Mouse (Mus musculus) stomach, postnatal 0 days (tissue): Measurements from ENCODE around the gene Phip. TPM values are rescaled to one million over a fixed set of nuclear protein-coding genes. Genes with fewer than 3 reads are reported as not detected.

Experiments used
- ATAC-seq: fragments of 200-750 bp; cut with Nextera tagmentation; 2 replicates; pipeline ENCODE4 v1.8.0; 2017; ENCODE audit not compliant: low FRiP score, low TSS enrichment
- DNase-seq: peaks from one replicate; pipeline ENCODE4 v3.0.0-alpha.2; 2016; ENCODE audit warnings: low spot score
- H3K27ac ChIP-seq: fragments of 300-500 bp; sonication (generic); replicated peaks from 2 replicates; pipeline ENCODE4 v1.5.1; 2014; ENCODE audit warnings: mild to moderate bottlenecking, control low read depth
- H3K27me3 ChIP-seq: fragments of 300-500 bp; sonication (generic); 2 replicates; pipeline ENCODE4 v1.6.1; 2014; ENCODE audit warnings: low read length; ENCODE audit not compliant: control insufficient read depth, insufficient read depth
- H3K36me3 ChIP-seq: fragments of 300-500 bp; sonication (generic); 2 replicates; pipeline ENCODE4 v1.6.1; 2014; ENCODE audit warnings: low read length, mixed read lengths; ENCODE audit not compliant: control insufficient read depth, insufficient read depth
- H3K4me1 ChIP-seq: fragments of 300-500 bp; sonication (generic); replicated peaks from 2 replicates; pipeline ENCODE4 v1.6.1; 2014; ENCODE audit warnings: antibody characterized with exemption; ENCODE audit not compliant: control insufficient read depth, insufficient read depth
- H3K4me2 ChIP-seq: fragments of 300-500 bp; sonication (generic); replicated peaks from 2 replicates; pipeline ENCODE4 v1.6.1; 2014; ENCODE audit warnings: low read depth, mild to moderate bottlenecking, control low read depth, moderate library complexity
- H3K4me3 ChIP-seq: fragments of 300-500 bp; sonication (generic); 2 replicates; pipeline ENCODE4 v1.5.1; 2014; ENCODE audit warnings: low read depth, low read length, control low read depth
- H3K9ac ChIP-seq: fragments of 300-500 bp; sonication (generic); 2 replicates; pipeline ENCODE4 v1.6.1; 2014; ENCODE audit warnings: mild to moderate bottlenecking, low read length, control low read depth, mixed read lengths
- H3K9me3 ChIP-seq: fragments of 300-500 bp; sonication (generic); 2 replicates; pipeline ENCODE4 v1.6.1; 2016; ENCODE audit warnings: low read length; ENCODE audit not compliant: control insufficient read depth
- CTCF ChIP-seq: IDR thresholded peaks from 2 replicates; pipeline ENCODE4 v1.5.1; 2016; ENCODE audit warnings: antibody characterized with exemption, low read depth, mild to moderate bottlenecking, moderate library complexity
- EP300 ChIP-seq: optimal IDR thresholded peaks from 2 replicates; pipeline ENCODE3; 2016; ENCODE audit warnings: antibody characterized with exemption
- WGBS: fragments of 180-500 bp; shearing (Covaris S2); extraction: QIAGEN DNeasy Blood & Tissue Kit; methylation state at CpG from one replicate; pipeline ENCODE4 v1.1.7; 2014; 5-methylcytosine and 5-hydroxymethylcytosine counted together
- polyA plus RNA-seq: library from polyadenylated mRNA; unstranded; fragments of >200 nt; fragmentation: Nextera tagmentation; extraction: Ambion mirVana; gene quantifications from 2 replicates; pipeline ENCODE4 v1.2.1, GENCODE M21; 2015

The Phip gene
- polyA plus RNA-seq, 1 experiment from 2014 or later: 22.1 TPM

- H3K9me3 ChIP-seq: no peaks in the 10 kb centered on the region
- H3K27ac ChIP-seq: peak overlapping the region; percentile 53
- H3K4me3 ChIP-seq: peak overlapping the region; percentile 91
- H3K4me2 ChIP-seq: peak overlapping the region; percentile 60
- TF ChIP-seq EP300 (no peak), CTCF (no peak)
- ATAC-seq (no peak), DNase-seq (no peak)
- no peaks in the 10 kb centered on the region for H3K4me1 ChIP-seq
- H3K27me3 ChIP-seq: no peaks in the 10 kb centered on the region
- 11% methylated on average over 8 of the region's 8 CpGs for WGBS
- H3K36me3 ChIP-seq: no peaks in the 10 kb centered on the region; the same call in 1 of the 2 replicates
- H3K9ac ChIP-seq: peak overlapping the region; percentile 92
Observed at GRCm38 (mm10) chr9:82973321-82973892, 1.9 kb downstream of the Phip start.

GRCm38 (mm10) chr9:82971433-82971832, 3.9 kb downstream of the Phip start:
- 36% methylated on average over 1 of the region's 1 CpGs for WGBS
- DNase-seq (no peak), ATAC-seq (no peak)
- TF ChIP-seq CTCF (no peak), EP300 (no peak)
- H3K9ac ChIP-seq: no peak overlapping the region
- no peaks in the 10 kb centered on the region; the same call in 1 of the 2 replicates for H3K36me3 ChIP-seq
- H3K4me2 ChIP-seq: no peak overlapping the region
- H3K9me3 ChIP-seq: no peaks in the 10 kb centered on the region
- no peaks in the 10 kb centered on the region for H3K4me1 ChIP-seq
- no peaks in the 10 kb centered on the region for H3K27me3 ChIP-seq
- H3K4me3 ChIP-seq: no peak overlapping the region
- no peak overlapping the region for H3K27ac ChIP-seq

GRCm38 (mm10) chr9:82967076-82967621, 8.2 kb downstream of the Phip start:
- no peaks in the 10 kb centered on the region for H3K27me3 ChIP-seq
- no peaks in the 10 kb centered on the region; the same call in 1 of the 2 replicates for H3K36me3 ChIP-seq
- no peak overlapping the region for H3K4me2 ChIP-seq
- H3K4me1 ChIP-seq: no peaks in the 10 kb centered on the region
- no peak overlapping the region for H3K27ac ChIP-seq
- no peak for DNase-seq
- WGBS: 64% methylated on average over 8 of the region's 8 CpGs
- H3K9ac ChIP-seq: no peak overlapping the region
- TF ChIP-seq CTCF (no peak), EP300 (no peak)
- no peaks in the 10 kb centered on the region for H3K9me3 ChIP-seq
- H3K4me3 ChIP-seq: no peak overlapping the region
- ATAC-seq: peak; percentile 66; the same call in 1 of the 2 replicates

GRCm38 (mm10) chr9:82963981-82964380, 11.3 kb downstream of the Phip start:
- DNase-seq (no peak), ATAC-seq (no peak)
- Histone ChIP-seq H3K27ac (no peak overlapping the region), H3K4me1 (no peaks in the 10 kb centered on the region), H3K27me3 (no peaks in the 10 kb centered on the region), H3K9ac (no peak overlapping the region), H3K4me2 (no peak overlapping the region), H3K4me3 (no peak overlapping the region), H3K36me3 (no peaks in the 10 kb centered on the region), H3K9me3 (no peaks in the 10 kb centered on the region)
- WGBS: 87% methylated on average over 4 of the region's 4 CpGs
- TF ChIP-seq CTCF (no peak), EP300 (no peak)

GRCm38 (mm10) chr9:82961352-82961751, 14.0 kb downstream of the Phip start:
- Histone ChIP-seq H3K27ac (no peak overlapping the region), H3K4me3 (no peak overlapping the region), H3K27me3 (no peaks in the 10 kb centered on the region), H3K4me2 (no peak overlapping the region), H3K36me3 (0 out of 2 replicates have a peak, but pooled peaks cover 4% of the 10 kb centered on the region), H3K9ac (no peak overlapping the region), H3K4me1 (no peaks in the 10 kb centered on the region), H3K9me3 (no peaks in the 10 kb centered on the region)
- ATAC-seq (no peak), DNase-seq (no peak)
- WGBS: 62% methylated on average over 2 of the region's 2 CpGs
- no peak for TF ChIP-seq CTCF
- no peak for TF ChIP-seq EP300

- WGBS: 61% methylated on average over 4 of the region's 4 CpGs
- Histone ChIP-seq H3K27ac (no peak overlapping the region), H3K4me3 (no peak overlapping the region), H3K4me2 (no peak overlapping the region), H3K9ac (no peak overlapping the region), H3K36me3 (peaks cover 6% of the 10 kb centered on the region; the same call in 1 of the 2 replicates), H3K27me3 (no peaks in the 10 kb centered on the region), H3K9me3 (no peaks in the 10 kb centered on the region), H3K4me1 (no peaks in the 10 kb centered on the region)
- no peak for ATAC-seq
- DNase-seq: no peak
- TF ChIP-seq CTCF (peak; percentile 67), EP300 (no peak)
Observed at GRCm38 (mm10) chr9:82955267-82955666, 20.0 kb downstream of the Phip start.
